In genomic region chr7:111663139-111664073, GRCm38 (mm10) we compare ENCODE assay signal across 8 mouse cellular contexts.
DNase-seq lines count a peak whose midpoint lies in the region; ATAC-seq lines count a peak whose summit lies in the region.

No protein-coding gene starts in this region.

- WGBS in stomach, embryonic 15.5 days: 33% methylated on average over 14 of the region's 14 CpGs

- ATAC-seq in cerebellum, adult (ENCODE audit: insufficient number of reproducible peaks, low FRiP score, low TSS enrichment): peak; percentile 58
- no peak; the same call in 1 of the 2 replicates for ATAC-seq in stomach, embryonic 15.5 days (ENCODE audit: insufficient read depth, low FRiP score, low read depth)

- H3K4me2 ChIP-seq in stomach, embryonic 15.5 days: no peak overlapping the region

- peak overlapping the region; percentile 73; the same call in 1 of the 2 replicates for H3K27ac ChIP-seq in stomach, embryonic 15.5 days

- H3K4me3 ChIP-seq in stomach, embryonic 15.5 days (replicated peaks): no peak overlapping the region

- no peaks in the 10 kb centered on the region for H3K36me3 ChIP-seq in stomach, embryonic 15.5 days

- no peaks in the 10 kb centered on the region for H3K9me3 ChIP-seq in stomach, embryonic 15.5 days

- H3K4me1 ChIP-seq in stomach, embryonic 15.5 days: peaks cover 17% of the 10 kb centered on the region

- DNase-seq in cerebellum, postnatal 4 days (ENCODE audit: low spot score in 2 of 2): no peak
- DNase-seq in adipocyte (ENCODE audit: low spot score) (peak; percentile 86), liver (no peak)
- peak; percentile 53 for DNase-seq in fibroblast of lung, adult 2 months (ENCODE audit: low read depth)
- DNase-seq in kidney, postnatal 14 days: peak; percentile 30
- DNase-seq in spleen, postnatal 14 days (ENCODE audit: low spot score in 2 of 2): no peak

- no peaks in the 10 kb centered on the region for H3K27me3 ChIP-seq in stomach, embryonic 15.5 days (replicated peaks)

- no peak overlapping the region for H3K9ac ChIP-seq in stomach, embryonic 15.5 days

Comparison
In these comparisons a context has a peak if more than half of its experiments do, and no peak if none do; other contexts are left out.
1. DNase-seq: peak in adipocyte (single experiment), fibroblast of lung, adult 2 months (single experiment) and kidney, postnatal 14 days (single experiment); none in cerebellum, postnatal 4 days (0 of 2), spleen, postnatal 14 days (0 of 2) and liver (single experiment).